Mouse (Mus musculus) C2C12 (cell line): ENCODE results near the gene Mefv. TPM values are rescaled to one million over a fixed set of nuclear protein-coding genes. Genes with fewer than 3 reads are reported as not detected.

Experiments
- H3K27me3 ChIP-seq: one replicate; pipeline ENCODE4 v1.6.1; 2011; ENCODE audit not compliant: control insufficient read depth, insufficient read depth, insufficient read length
- H3K36me3 ChIP-seq: one replicate; pipeline ENCODE4 v1.6.1; 2011; ENCODE audit not compliant: control insufficient read depth, insufficient read depth
- H3K4me3 ChIP-seq: one replicate; pipeline ENCODE4 v1.5.1; 2011; ENCODE audit warnings: mild to moderate bottlenecking, control low read depth; ENCODE audit not compliant: poor library complexity, insufficient read depth, severe bottlenecking
- H3K79me2 ChIP-seq: one replicate; pipeline ENCODE4 v1.6.1; 2011; ENCODE audit not compliant: control insufficient read depth, insufficient read depth
- H3K79me3 ChIP-seq: one replicate; pipeline ENCODE4 v1.6.1; 2011; ENCODE audit warnings: low read depth, control low read depth
- H3ac ChIP-seq: one replicate; pipeline ENCODE3; 2011; ENCODE audit warnings: low read depth; ENCODE audit not compliant: control insufficient read depth, insufficient read length
- CEBPB ChIP-seq: IDR thresholded peaks from one replicate; pipeline ENCODE4 v1.6.1; 2011; ENCODE audit warnings: low read depth, mild to moderate bottlenecking, control low read depth, moderate library complexity
- CTCF ChIP-seq: IDR thresholded peaks from one replicate; pipeline ENCODE4 v1.5.1; 2011; ENCODE audit not compliant: control insufficient read depth, insufficient read depth, insufficient read length
- FOSL1 ChIP-seq: IDR thresholded peaks from one replicate; pipeline ENCODE4 v1.8.0; 2011; ENCODE audit warnings: mild to moderate bottlenecking, low read length; ENCODE audit not compliant: poor library complexity, insufficient read depth, severe bottlenecking
- MAX ChIP-seq: IDR thresholded peaks from one replicate; pipeline ENCODE4 v1.6.1; 2011; ENCODE audit warnings: mild to moderate bottlenecking, control low read depth
- MYOD1 ChIP-seq: IDR thresholded peaks from one replicate; pipeline ENCODE4 v1.6.1; 2011; ENCODE audit warnings: low read depth; ENCODE audit not compliant: control insufficient read depth, insufficient read length
- MYOG ChIP-seq: IDR thresholded peaks from one replicate; pipeline ENCODE4 v1.6.1; 2011; ENCODE audit not compliant: control insufficient read depth, insufficient read length; ENCODE audit errors: extremely low read depth
- USF1 ChIP-seq: IDR thresholded peaks from one replicate; pipeline ENCODE4 v1.6.1; 2011; ENCODE audit warnings: low read depth, mild to moderate bottlenecking, control low read depth, moderate library complexity
- polyA plus RNA-seq: library from polyadenylated mRNA; unstranded; fragments of >200 nt; fragmentation: generic; extraction: Trizol; gene quantifications from one replicate; pipeline ENCODE4 v1.2.1, GENCODE M21; 2012; ENCODE audit warnings: missing spikeins

Gene Mefv
- polyA plus RNA-seq, 1 experiment = not detected

GRCm38 (mm10) chr16:3733198-3733732, 15.4 kb upstream of the Mefv start:
- H3K27me3 ChIP-seq = no peaks in the 10 kb centered on the region
- H3K79me2 ChIP-seq = no peaks in the 10 kb centered on the region
- TF ChIP-seq CEBPB (no peak), CTCF (no peak), MYOG (no peak), FOSL1 (no peak), USF1 (no peak), MAX (no peak), MYOD1 (no peak)
- H3K79me3 ChIP-seq = no peaks in the 10 kb centered on the region
- no peaks in the 10 kb centered on the region for H3K36me3 ChIP-seq
- no peak overlapping the region for H3ac ChIP-seq
- H3K4me3 ChIP-seq = no peak overlapping the region

GRCm38 (mm10) chr16:3732612-3733011, 14.7 kb upstream of the Mefv start:
- Histone ChIP-seq H3K79me2 (no peaks in the 10 kb centered on the region), H3K36me3 (no peaks in the 10 kb centered on the region)
- TF ChIP-seq CEBPB (no peak), USF1 (no peak), MYOD1 (no peak), FOSL1 (no peak), CTCF (no peak), MYOG (no peak), MAX (no peak)

GRCm38 (mm10) chr16:3727980-3728720, 10.3 kb upstream of the Mefv start:
- Histone ChIP-seq H3ac (no peak overlapping the region), H3K79me3 (no peaks in the 10 kb centered on the region), H3K79me2 (no peaks in the 10 kb centered on the region), H3K4me3 (no peak overlapping the region), H3K36me3 (no peaks in the 10 kb centered on the region), H3K27me3 (no peaks in the 10 kb centered on the region)
- TF ChIP-seq MYOG (no peak), CEBPB (peak; percentile 50), MYOD1 (peak; percentile 73), MAX (peak; percentile 26), FOSL1 (peak; percentile 28), CTCF (no peak)

More at GRCm38 (mm10) chr16:3732612-3733011, 14.7 kb upstream of the Mefv start:
- no peaks in the 10 kb centered on the region for H3K79me3 ChIP-seq
- no peaks in the 10 kb centered on the region for H3K27me3 ChIP-seq
- H3ac ChIP-seq = no peak overlapping the region
- no peak overlapping the region for H3K4me3 ChIP-seq

DNA sequence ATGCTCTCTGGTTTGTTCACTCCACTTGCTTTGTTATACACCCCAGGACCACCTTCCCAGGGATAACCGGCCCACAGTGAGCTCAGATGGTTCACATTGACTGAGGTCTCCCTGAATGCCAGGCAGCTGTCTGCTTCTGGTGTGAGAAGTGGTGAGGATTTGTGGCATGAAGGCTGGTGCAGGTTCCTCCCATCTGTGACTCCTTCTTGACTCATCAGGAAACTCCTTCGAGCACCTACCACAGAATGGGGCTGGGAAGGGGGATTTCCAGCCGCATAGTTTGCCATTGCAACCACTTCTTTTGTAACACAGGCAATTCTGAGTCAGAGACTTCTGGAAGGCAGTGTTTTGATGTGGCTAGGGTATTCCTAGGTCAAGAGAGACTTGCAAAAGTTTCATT, 5.3 kb upstream of the Mefv start:
- TF ChIP-seq USF1 (no peak), CEBPB (peak; percentile 84), FOSL1 (peak; percentile 99), MYOG (no peak), MYOD1 (peak; percentile 90), CTCF (no peak), MAX (peak; percentile 12)

DNA sequence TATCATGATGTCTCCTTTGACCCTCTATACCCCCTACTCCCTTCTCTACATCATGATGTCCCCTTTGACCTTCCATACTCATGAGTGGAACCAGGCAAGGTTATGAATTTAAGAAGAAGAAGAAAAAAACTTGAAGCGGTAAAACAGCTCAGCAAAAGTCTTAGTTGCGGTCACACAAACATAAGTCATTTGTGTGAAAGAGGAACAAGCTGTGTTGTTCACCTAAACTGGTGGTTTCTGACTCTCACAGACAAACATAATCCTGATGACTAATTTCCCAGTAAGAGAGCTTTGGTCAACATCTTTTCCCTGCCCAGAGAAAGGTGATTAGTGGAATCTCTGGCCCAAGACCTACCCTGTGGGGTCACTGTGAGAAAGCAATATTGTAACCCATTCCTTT, 3.2 kb downstream of the Mefv start:
- Histone ChIP-seq H3K27me3 (no peaks in the 10 kb centered on the region), H3ac (no peak overlapping the region)
- TF ChIP-seq USF1 (no peak), MYOG (no peak), MYOD1 (no peak), FOSL1 (no peak), CEBPB (no peak), CTCF (no peak), MAX (no peak)

More for the DNA sequence above, 5.3 kb upstream of the Mefv start:
- Histone ChIP-seq H3K4me3 (no peak overlapping the region), H3K79me3 (no peaks in the 10 kb centered on the region), H3ac (no peak overlapping the region), H3K36me3 (no peaks in the 10 kb centered on the region), H3K79me2 (no peaks in the 10 kb centered on the region), H3K27me3 (no peaks in the 10 kb centered on the region)

DNA sequence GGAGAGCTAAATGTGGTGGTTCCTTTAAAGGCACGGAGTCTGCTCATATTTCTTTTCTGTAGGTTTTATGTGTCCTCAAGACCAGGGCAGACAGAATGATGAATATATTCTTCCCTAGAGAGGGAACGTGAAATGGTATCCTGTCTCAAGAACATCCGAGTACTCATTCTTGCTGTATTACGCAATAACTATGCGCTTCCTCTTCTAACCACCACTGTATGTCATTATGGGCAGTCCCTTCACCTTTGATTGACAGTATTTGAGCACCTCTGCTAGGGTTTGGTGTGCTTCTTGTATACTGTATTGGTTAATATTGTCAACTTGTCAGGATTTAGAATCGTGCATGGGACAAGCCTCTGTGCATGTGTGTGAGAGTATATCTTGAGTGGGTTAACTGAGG, 11.2 kb downstream of the Mefv start:
- Histone ChIP-seq H3K79me3 (no peaks in the 10 kb centered on the region), H3K4me3 (no peak overlapping the region), H3ac (no peak overlapping the region), H3K27me3 (no peaks in the 10 kb centered on the region), H3K36me3 (no peaks in the 10 kb centered on the region), H3K79me2 (no peaks in the 10 kb centered on the region)
- TF ChIP-seq FOSL1 = no peak
- no peak for TF ChIP-seq CTCF
- TF ChIP-seq CEBPB = peak; percentile 96

More for the DNA sequence above, 3.2 kb downstream of the Mefv start:
- H3K79me3 ChIP-seq = no peaks in the 10 kb centered on the region
- no peaks in the 10 kb centered on the region for H3K79me2 ChIP-seq
- H3K4me3 ChIP-seq = no peak overlapping the region
- no peaks in the 10 kb centered on the region for H3K36me3 ChIP-seq
